Mouse (Mus musculus): ENCODE data around the gene Eps15. TPM values are rescaled to one million over a fixed set of nuclear protein-coding genes. Genes with fewer than 3 reads are reported as not detected.
A peak's percentile ranks its signal among the peaks of the same experiment; 100 is the strongest.

The Eps15 gene
- polyA plus RNA-seq, 1 experiment from 2014 or later: 26.6 TPM

- Histone ChIP-seq H3K4me1 (replicated peaks; ENCODE audit: insufficient read depth, low read length) (no peaks in the 10 kb centered on the region), H3K4me3 (replicated peaks; ENCODE audit: low read depth, low read length) (no peak overlapping the region), H3K4me2 (ENCODE audit: low read length) (no peak overlapping the region), H3K9me3 (replicated peaks; ENCODE audit: low read length) (no peaks in the 10 kb centered on the region), H3K9ac (ENCODE audit: low read depth, low read length) (no peak overlapping the region), H3K27me3 (ENCODE audit: insufficient read depth, low read length) (no peaks in the 10 kb centered on the region), H3K36me3 (ENCODE audit: insufficient read depth, low read length) (no peaks in the 10 kb centered on the region), H3K27ac (no peak overlapping the region)
- TF ChIP-seq CTCF (IDR thresholded peaks at IDR 0.05; ENCODE audit: low read depth): no peak
- no peak for DNase-seq (ENCODE audit: low spot score)
- ATAC-seq (replicated peaks; ENCODE audit: low FRiP score, low read depth): no peak
- 85% methylated on average over 6 of the region's 6 CpGs for WGBS
Measured at GRCm38 (mm10) chr4:109411377-109411967, 131.4 kb downstream of the Eps15 start.

- Histone ChIP-seq H3K4me1 (replicated peaks; ENCODE audit: insufficient read depth, low read length) (no peaks in the 10 kb centered on the region), H3K27ac (no peak overlapping the region), H3K4me3 (replicated peaks; ENCODE audit: low read depth, low read length) (no peak overlapping the region), H3K9ac (ENCODE audit: low read depth, low read length) (no peak overlapping the region), H3K4me2 (ENCODE audit: low read length) (no peak overlapping the region), H3K36me3 (ENCODE audit: insufficient read depth, low read length) (no peaks in the 10 kb centered on the region), H3K27me3 (ENCODE audit: insufficient read depth, low read length) (no peaks in the 10 kb centered on the region), H3K9me3 (replicated peaks; ENCODE audit: low read length) (no peaks in the 10 kb centered on the region)
- no peak for TF ChIP-seq CTCF (IDR thresholded peaks at IDR 0.05; ENCODE audit: low read depth)
- 88% methylated on average over 5 of the region's 5 CpGs for WGBS
- DNase-seq (ENCODE audit: low spot score) (no peak), ATAC-seq (replicated peaks; ENCODE audit: low FRiP score, low read depth) (no peak)
Measured at GRCm38 (mm10) chr4:109412233-109412632, 132.2 kb downstream of the Eps15 start.

- no peaks in the 10 kb centered on the region for H3K27me3 ChIP-seq (ENCODE audit: insufficient read depth, low read length)
- no peak overlapping the region for H3K9ac ChIP-seq (ENCODE audit: low read depth, low read length)
- WGBS: 73% methylated on average over 1 of the region's 1 CpGs
- no peaks in the 10 kb centered on the region for H3K9me3 ChIP-seq (replicated peaks; ENCODE audit: low read length)
- H3K4me1 ChIP-seq (replicated peaks; ENCODE audit: insufficient read depth, low read length): no peaks in the 10 kb centered on the region
- no peaks in the 10 kb centered on the region for H3K36me3 ChIP-seq (ENCODE audit: insufficient read depth, low read length)
- DNase-seq (ENCODE audit: low spot score) (no peak), ATAC-seq (replicated peaks; ENCODE audit: low FRiP score, low read depth) (no peak)
- no peak overlapping the region for H3K27ac ChIP-seq
- H3K4me3 ChIP-seq (replicated peaks; ENCODE audit: low read depth, low read length): no peak overlapping the region
- H3K4me2 ChIP-seq (ENCODE audit: low read length): no peak overlapping the region
- no peak for TF ChIP-seq CTCF (IDR thresholded peaks at IDR 0.05; ENCODE audit: low read depth)
Measured at GRCm38 (mm10) chr4:109417998-109418397, 137.9 kb downstream of the Eps15 start.

GRCm38 (mm10) chr4:109419017-109419416 lies 138.9 kb downstream of the Eps15 start:
- WGBS: 14% methylated on average over 3 of the region's 3 CpGs
- H3K4me3 ChIP-seq (replicated peaks; ENCODE audit: low read depth, low read length): no peak overlapping the region
- H3K4me1 ChIP-seq (replicated peaks; ENCODE audit: insufficient read depth, low read length): no peaks in the 10 kb centered on the region
- TF ChIP-seq CTCF (IDR thresholded peaks at IDR 0.05; ENCODE audit: low read depth): no peak
- ATAC-seq (replicated peaks; ENCODE audit: low FRiP score, low read depth): peak; percentile 73
- H3K27ac ChIP-seq: no peak overlapping the region; the same call in 1 of the 2 replicates
- no peaks in the 10 kb centered on the region for H3K27me3 ChIP-seq (ENCODE audit: insufficient read depth, low read length)
- H3K9me3 ChIP-seq (replicated peaks; ENCODE audit: low read length): no peaks in the 10 kb centered on the region
- no peak overlapping the region for H3K4me2 ChIP-seq (ENCODE audit: low read length)
- peak; percentile 54 for DNase-seq (ENCODE audit: low spot score)
- H3K36me3 ChIP-seq (ENCODE audit: insufficient read depth, low read length): no peaks in the 10 kb centered on the region
- no peak overlapping the region for H3K9ac ChIP-seq (ENCODE audit: low read depth, low read length)

- WGBS: 81% methylated on average over 4 of the region's 4 CpGs
- TF ChIP-seq CTCF (IDR thresholded peaks at IDR 0.05; ENCODE audit: low read depth): no peak
- no peaks in the 10 kb centered on the region for H3K4me1 ChIP-seq (replicated peaks; ENCODE audit: insufficient read depth, low read length)
- H3K9me3 ChIP-seq (replicated peaks; ENCODE audit: low read length): no peaks in the 10 kb centered on the region
- H3K4me3 ChIP-seq (replicated peaks; ENCODE audit: low read depth, low read length): no peak overlapping the region
- no peak overlapping the region for H3K9ac ChIP-seq (ENCODE audit: low read depth, low read length)
- no peaks in the 10 kb centered on the region for H3K27me3 ChIP-seq (ENCODE audit: insufficient read depth, low read length)
- no peaks in the 10 kb centered on the region for H3K36me3 ChIP-seq (ENCODE audit: insufficient read depth, low read length)
- no peak overlapping the region; the same call in 1 of the 2 replicates for H3K27ac ChIP-seq
- no peak overlapping the region for H3K4me2 ChIP-seq (ENCODE audit: low read length)
- DNase-seq (ENCODE audit: low spot score) (no peak), ATAC-seq (replicated peaks; ENCODE audit: low FRiP score, low read depth) (no peak)
Measured at GRCm38 (mm10) chr4:109419563-109419962, 139.5 kb downstream of the Eps15 start.

GRCm38 (mm10) chr4:109420138-109420795 lies 140.2 kb downstream of the Eps15 start:
- no peaks in the 10 kb centered on the region for H3K27me3 ChIP-seq (ENCODE audit: insufficient read depth, low read length)
- TF ChIP-seq CTCF (IDR thresholded peaks at IDR 0.05; ENCODE audit: low read depth): peak; percentile 45; the same call in 1 of the 2 replicates
- no peak overlapping the region for H3K4me3 ChIP-seq (replicated peaks; ENCODE audit: low read depth, low read length)
- H3K27ac ChIP-seq: no peak overlapping the region
- 73% methylated on average over 8 of the region's 8 CpGs for WGBS
- H3K36me3 ChIP-seq (ENCODE audit: insufficient read depth, low read length): no peaks in the 10 kb centered on the region
- ATAC-seq (replicated peaks; ENCODE audit: low FRiP score, low read depth): 0 out of 2 replicates have a peak, but pooled peaks have one; percentile 18
- no peaks in the 10 kb centered on the region for H3K9me3 ChIP-seq (replicated peaks; ENCODE audit: low read length)
- no peak for DNase-seq (ENCODE audit: low spot score)
- no peak overlapping the region for H3K4me2 ChIP-seq (ENCODE audit: low read length)
- no peak overlapping the region for H3K9ac ChIP-seq (ENCODE audit: low read depth, low read length)
- no peaks in the 10 kb centered on the region for H3K4me1 ChIP-seq (replicated peaks; ENCODE audit: insufficient read depth, low read length)
